Mouse (Mus musculus): ENCODE results near the gene Gys2. TPM values are rescaled to one million over a fixed set of nuclear protein-coding genes. Genes with fewer than 3 reads are reported as not detected.
"Not testable (repeated sequence)": the region's sequence is repeated elsewhere in the genome, so short reads cannot be mapped to it uniquely, and the experiment has no call there.

The Gys2 gene
- polyA plus RNA-seq, 1 experiment from 2014 or later, result 0.09 TPM

DNA sequence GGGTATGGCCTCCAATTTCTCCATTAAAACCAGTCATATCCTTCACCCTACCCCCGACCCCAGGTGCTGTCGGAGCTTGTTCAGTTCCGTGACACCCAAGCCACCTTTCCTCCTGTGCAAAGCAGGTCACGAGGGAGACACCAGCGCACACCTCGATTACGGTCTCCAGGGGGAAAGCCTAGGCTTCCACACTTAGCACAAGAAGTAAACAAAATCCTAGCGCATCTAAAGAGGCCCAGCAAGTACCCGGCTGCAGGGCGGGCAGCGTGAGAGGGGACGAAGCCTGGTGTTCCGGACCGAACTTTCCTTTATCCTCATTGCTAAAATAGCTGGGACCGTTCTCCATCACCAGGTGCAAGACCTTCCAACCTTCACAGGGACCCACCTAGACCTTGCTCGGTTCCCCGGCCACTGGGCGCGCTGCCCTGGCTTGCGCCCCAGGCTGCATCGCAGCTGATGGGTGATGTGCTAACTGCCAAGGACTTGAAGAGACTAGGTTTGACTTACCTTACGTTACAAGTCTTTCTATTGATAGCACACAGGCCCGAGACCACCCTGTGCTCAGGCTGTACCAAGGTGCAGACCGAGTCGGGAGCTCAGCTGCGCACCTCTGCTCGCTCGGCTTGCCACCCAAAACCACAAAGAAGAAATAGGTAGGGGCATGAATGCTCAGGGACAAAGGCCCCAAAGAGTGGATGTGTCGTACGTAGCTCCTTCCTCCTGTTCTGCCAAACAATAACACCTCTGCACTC lies 34.3 kb upstream of the Gys2 start:
- H3K4me1 ChIP-seq (ENCODE audit: control insufficient read depth, insufficient read depth, low read length), result peaks cover 22% of the 10 kb centered on the region
- H3K4me3 ChIP-seq (ENCODE audit: low read depth, low read length), result peak overlapping the region; percentile 78
- peak overlapping the region; percentile 81 for H3K9ac ChIP-seq (ENCODE audit: low read depth, low read length)
- H3K27me3 ChIP-seq (ENCODE audit: control insufficient read depth, insufficient read depth, low read depth, low read length), result peaks cover 9% of the 10 kb centered on the region
- H3K4me2 ChIP-seq (ENCODE audit: low read length), result peak overlapping the region; percentile 84
- 1% methylated on average over 30 of the region's 30 CpGs for WGBS
- no peaks in the 10 kb centered on the region for H3K9me3 ChIP-seq (replicated peaks; ENCODE audit: control insufficient read depth, low read length, poor library complexity, severe bottlenecking)
- ATAC-seq, result peak; percentile 78
- no peaks in the 10 kb centered on the region for H3K36me3 ChIP-seq (ENCODE audit: control insufficient read depth, insufficient read depth, low read length)
- H3K27ac ChIP-seq (ENCODE audit: low read length), result peak overlapping the region; percentile 76

DNA sequence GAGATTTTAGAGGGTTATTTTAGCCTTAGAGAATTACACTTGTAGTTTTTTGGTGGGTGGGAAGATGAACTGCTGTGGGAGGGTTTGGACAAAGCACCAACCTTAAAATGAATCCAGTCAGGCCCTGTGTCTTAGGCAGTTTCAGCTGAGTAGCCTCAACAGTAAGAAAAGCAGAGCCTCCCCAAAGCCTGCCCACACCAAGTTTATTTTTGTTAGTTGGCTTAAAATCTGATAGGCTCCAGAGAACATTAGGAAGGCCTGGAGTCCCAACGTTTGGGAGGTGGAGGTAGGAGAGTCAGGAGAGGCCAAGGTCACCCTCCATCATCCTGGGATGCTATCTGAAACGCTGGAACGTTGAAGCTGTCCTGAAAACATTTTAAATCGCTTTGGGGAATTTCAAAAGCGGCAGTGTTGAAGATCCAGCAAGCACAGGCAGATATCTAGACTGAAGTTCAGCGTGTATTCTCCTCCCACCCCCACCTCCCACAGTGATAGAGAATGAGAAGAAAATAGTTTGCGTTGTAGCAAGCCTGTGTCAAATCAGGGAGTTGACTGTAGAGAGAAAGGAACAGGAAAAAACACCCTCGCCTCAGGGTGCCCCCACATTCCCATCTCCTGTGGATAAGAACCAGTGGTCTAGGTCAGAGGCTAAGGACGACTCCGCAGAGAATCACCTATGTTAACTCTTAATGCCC lies 33.6 kb upstream of the Gys2 start:
- 0 out of 2 replicates have a peak, but pooled peaks cover 1% of the 10 kb centered on the region for H3K36me3 ChIP-seq (ENCODE audit: control insufficient read depth, insufficient read depth, low read length)
- no peak; the same call in 1 of the 2 replicates for ATAC-seq
- peaks cover 8% of the 10 kb centered on the region for H3K27me3 ChIP-seq (ENCODE audit: control insufficient read depth, insufficient read depth, low read depth, low read length)
- H3K9me3 ChIP-seq (replicated peaks; ENCODE audit: control insufficient read depth, low read length, poor library complexity, severe bottlenecking), result no peaks in the 10 kb centered on the region
- 5% methylated on average over 10 of the region's 10 CpGs for WGBS
- peak overlapping the region; percentile 81 for H3K9ac ChIP-seq (ENCODE audit: low read depth, low read length)
- H3K4me2 ChIP-seq (ENCODE audit: low read length), result peak overlapping the region; percentile 84
- H3K4me3 ChIP-seq (ENCODE audit: low read depth, low read length), result peak overlapping the region; percentile 78
- H3K27ac ChIP-seq (ENCODE audit: low read length), result no peak overlapping the region; the same call in 1 of the 2 replicates
- H3K4me1 ChIP-seq (ENCODE audit: control insufficient read depth, insufficient read depth, low read length), result peaks cover 22% of the 10 kb centered on the region

DNA sequence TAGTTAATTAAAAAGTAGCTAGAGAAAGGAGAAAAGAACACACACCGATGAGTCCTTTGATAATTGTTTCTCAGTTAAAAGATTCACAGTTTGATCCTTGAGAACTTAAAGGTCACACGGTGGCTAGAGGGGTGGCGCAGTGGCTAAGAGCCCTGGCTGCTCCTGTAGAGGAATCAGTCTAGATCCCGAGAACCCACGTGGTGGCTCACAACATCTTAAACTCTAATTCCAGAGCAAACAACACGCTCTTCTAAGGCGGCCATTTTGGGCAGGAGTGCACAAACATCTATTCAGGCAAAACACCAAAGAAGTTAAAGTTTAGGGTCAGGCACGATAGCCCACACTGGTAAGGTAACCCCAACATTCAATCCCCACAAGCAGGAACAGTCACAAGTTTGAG lies 30.7 kb upstream of the Gys2 start:
- Histone ChIP-seq H3K27ac (ENCODE audit: low read length) (no peak overlapping the region), H3K4me3 (ENCODE audit: low read depth, low read length) (no peak overlapping the region), H3K4me2 (ENCODE audit: low read length) (no peak overlapping the region), H3K4me1 (ENCODE audit: control insufficient read depth, insufficient read depth, low read length) (peaks cover 22% of the 10 kb centered on the region), H3K36me3 (ENCODE audit: control insufficient read depth, insufficient read depth, low read length) (peaks cover 15% of the 10 kb centered on the region), H3K9ac (ENCODE audit: low read depth, low read length) (no peak overlapping the region), H3K9me3 (replicated peaks; ENCODE audit: control insufficient read depth, low read length, poor library complexity, severe bottlenecking) (no peaks in the 10 kb centered on the region), H3K27me3 (ENCODE audit: control insufficient read depth, insufficient read depth, low read depth, low read length) (no peaks in the 10 kb centered on the region)
- ATAC-seq, result no peak
- WGBS, result 78% methylated on average over 8 of the region's 8 CpGs

DNA sequence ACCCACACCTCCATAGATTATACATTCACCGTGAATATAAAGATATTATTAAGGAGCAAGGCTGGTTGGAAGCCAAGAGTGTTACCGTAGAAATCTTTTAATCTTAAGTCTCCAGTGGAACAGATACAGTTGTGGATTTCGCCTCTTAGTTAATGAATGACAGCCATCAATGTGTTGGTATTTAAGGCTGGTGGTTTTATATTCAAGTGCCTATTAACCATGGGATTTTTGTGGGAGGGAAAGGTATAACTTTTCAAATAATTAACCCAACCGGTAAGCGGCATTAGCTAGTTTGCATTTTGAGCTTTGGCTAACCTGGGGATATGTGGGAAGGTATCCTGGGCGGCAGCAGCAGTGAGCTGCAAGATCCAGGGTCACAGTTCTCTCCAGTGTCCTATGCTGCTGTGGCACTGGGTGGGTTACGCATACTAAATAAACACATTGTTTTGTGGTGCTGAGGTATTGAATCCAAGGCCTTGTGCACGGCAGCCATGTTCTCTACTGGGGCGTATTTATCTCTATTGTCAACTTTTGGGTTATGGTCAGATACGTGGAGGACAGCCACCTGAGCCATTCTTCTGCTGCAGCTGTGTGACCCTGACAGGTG lies 29.7 kb upstream of the Gys2 start:
- 90% methylated on average over 10 of the region's 10 CpGs for WGBS
- no peak for ATAC-seq

DNA sequence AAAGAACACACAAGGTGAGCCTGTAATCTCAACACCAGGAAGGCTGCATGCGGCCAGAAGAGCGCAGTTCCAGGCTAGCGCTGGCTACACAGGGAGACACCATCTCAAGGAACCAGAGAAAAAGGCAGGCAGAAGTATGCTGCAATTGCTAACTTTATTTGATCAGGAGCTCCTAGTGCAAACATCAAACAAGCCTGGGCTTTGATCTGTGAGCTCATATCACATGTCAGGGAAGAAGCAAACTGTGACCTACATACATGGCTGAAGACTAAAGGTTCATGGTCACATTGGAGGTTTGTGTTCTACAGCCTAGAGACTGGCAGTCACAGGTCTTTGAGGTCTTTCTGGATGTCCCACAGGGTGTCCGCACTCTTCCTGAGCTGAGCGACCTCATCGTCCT lies 17.2 kb upstream of the Gys2 start:
- WGBS, result 92% methylated on average over 6 of the region's 6 CpGs
- H3K4me1 ChIP-seq (ENCODE audit: control insufficient read depth, insufficient read depth, low read length); ATAC-seq: not testable (repeated sequence)

More for the DNA sequence above, 29.7 kb upstream of the Gys2 start:
- Histone ChIP-seq H3K27ac (ENCODE audit: low read length) (no peak overlapping the region), H3K36me3 (ENCODE audit: control insufficient read depth, insufficient read depth, low read length) (peaks cover 24% of the 10 kb centered on the region), H3K9ac (ENCODE audit: low read depth, low read length) (no peak overlapping the region), H3K4me2 (ENCODE audit: low read length) (no peak overlapping the region), H3K27me3 (ENCODE audit: control insufficient read depth, insufficient read depth, low read depth, low read length) (no peaks in the 10 kb centered on the region), H3K4me3 (ENCODE audit: low read depth, low read length) (no peak overlapping the region), H3K4me1 (ENCODE audit: control insufficient read depth, insufficient read depth, low read length) (peaks cover 16% of the 10 kb centered on the region), H3K9me3 (replicated peaks; ENCODE audit: control insufficient read depth, low read length, poor library complexity, severe bottlenecking) (no peaks in the 10 kb centered on the region)

DNA sequence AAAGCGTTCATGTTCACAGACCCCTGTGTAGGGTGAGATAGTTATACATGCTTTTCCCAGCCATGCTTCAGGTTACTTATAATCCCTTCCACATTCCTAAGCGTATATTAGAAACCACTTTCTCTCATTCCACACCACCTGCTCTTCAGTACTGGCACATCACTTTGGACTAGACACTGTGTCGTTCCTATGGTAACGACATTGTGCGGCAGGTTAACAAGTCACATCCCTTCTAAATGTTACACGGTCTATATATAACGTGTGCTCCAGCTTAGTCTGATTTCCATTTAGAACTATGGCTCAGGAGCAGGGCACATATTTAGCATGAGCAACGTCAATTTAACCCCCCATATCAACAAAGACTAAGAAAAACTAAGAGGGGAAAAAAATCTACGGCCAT lies 14.7 kb upstream of the Gys2 start:
- no peaks in the 10 kb centered on the region for H3K4me1 ChIP-seq (ENCODE audit: control insufficient read depth, insufficient read depth, low read length)
- ATAC-seq, result no peak
- H3K27me3 ChIP-seq (ENCODE audit: control insufficient read depth, insufficient read depth, low read depth, low read length), result no peaks in the 10 kb centered on the region
- H3K9me3 ChIP-seq (replicated peaks; ENCODE audit: control insufficient read depth, low read length, poor library complexity, severe bottlenecking), result peaks cover 3% of the 10 kb centered on the region; the same call in 1 of the 2 replicates
- WGBS, result 91% methylated on average over 9 of the region's 9 CpGs
- H3K4me3 ChIP-seq (ENCODE audit: low read depth, low read length), result no peak overlapping the region
- H3K36me3 ChIP-seq (ENCODE audit: control insufficient read depth, insufficient read depth, low read length), result peaks cover 37% of the 10 kb centered on the region
- H3K9ac ChIP-seq (ENCODE audit: low read depth, low read length), result no peak overlapping the region
- no peak overlapping the region for H3K4me2 ChIP-seq (ENCODE audit: low read length)
- no peak overlapping the region for H3K27ac ChIP-seq (ENCODE audit: low read length)

More for the DNA sequence above, 17.2 kb upstream of the Gys2 start:
- H3K4me3 ChIP-seq (ENCODE audit: low read depth, low read length); H3K9me3 ChIP-seq (replicated peaks; ENCODE audit: control insufficient read depth, low read length, poor library complexity, severe bottlenecking); H3K27me3 ChIP-seq (ENCODE audit: control insufficient read depth, insufficient read depth, low read depth, low read length); H3K9ac ChIP-seq (ENCODE audit: low read depth, low read length); H3K27ac ChIP-seq (ENCODE audit: low read length); H3K4me2 ChIP-seq (ENCODE audit: low read length): not testable (repeated sequence)
- H3K36me3 ChIP-seq (ENCODE audit: control insufficient read depth, insufficient read depth, low read length), result peaks cover 46% of the 10 kb centered on the region

DNA sequence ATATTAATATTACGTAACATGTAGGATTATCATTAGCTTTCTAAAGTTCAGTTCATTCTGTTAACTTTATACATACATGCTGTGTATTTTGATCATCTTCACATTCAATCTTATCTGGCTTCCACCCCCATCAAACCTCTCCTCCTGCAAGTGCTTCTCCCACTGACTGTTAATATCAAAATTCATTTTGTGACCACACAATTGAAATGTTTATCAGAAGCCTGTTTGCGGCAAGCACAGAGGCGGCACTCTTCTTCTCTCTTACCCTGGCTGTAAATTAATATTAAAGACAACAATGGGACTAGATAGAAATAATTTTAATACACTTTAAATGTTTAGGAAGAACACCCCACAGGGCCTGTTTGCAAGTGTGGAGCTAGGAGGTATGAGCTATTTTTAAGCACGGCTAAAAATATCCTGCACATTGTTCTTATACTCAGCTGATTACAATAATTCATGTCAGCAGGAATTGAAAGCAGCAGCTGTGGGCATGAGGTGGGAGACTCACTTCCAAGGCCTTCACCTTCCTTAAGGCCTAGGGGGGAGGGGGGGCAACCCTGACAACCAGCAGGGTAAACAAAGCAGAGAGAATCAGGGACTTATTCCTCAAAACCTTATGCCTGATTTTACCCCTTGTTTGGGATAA lies 12.7 kb upstream of the Gys2 start:
- Histone ChIP-seq H3K9ac (ENCODE audit: low read depth, low read length) (no peak overlapping the region), H3K36me3 (ENCODE audit: control insufficient read depth, insufficient read depth, low read length) (peaks cover 24% of the 10 kb centered on the region), H3K4me3 (ENCODE audit: low read depth, low read length) (no peak overlapping the region), H3K4me2 (ENCODE audit: low read length) (no peak overlapping the region), H3K9me3 (replicated peaks; ENCODE audit: control insufficient read depth, low read length, poor library complexity, severe bottlenecking) (peaks cover 3% of the 10 kb centered on the region; the same call in 1 of the 2 replicates), H3K27me3 (ENCODE audit: control insufficient read depth, insufficient read depth, low read depth, low read length) (no peaks in the 10 kb centered on the region), H3K4me1 (ENCODE audit: control insufficient read depth, insufficient read depth, low read length) (no peaks in the 10 kb centered on the region), H3K27ac (ENCODE audit: low read length) (no peak overlapping the region)
- ATAC-seq, result no peak
- 94% methylated on average over 4 of the region's 4 CpGs for WGBS

DNA sequence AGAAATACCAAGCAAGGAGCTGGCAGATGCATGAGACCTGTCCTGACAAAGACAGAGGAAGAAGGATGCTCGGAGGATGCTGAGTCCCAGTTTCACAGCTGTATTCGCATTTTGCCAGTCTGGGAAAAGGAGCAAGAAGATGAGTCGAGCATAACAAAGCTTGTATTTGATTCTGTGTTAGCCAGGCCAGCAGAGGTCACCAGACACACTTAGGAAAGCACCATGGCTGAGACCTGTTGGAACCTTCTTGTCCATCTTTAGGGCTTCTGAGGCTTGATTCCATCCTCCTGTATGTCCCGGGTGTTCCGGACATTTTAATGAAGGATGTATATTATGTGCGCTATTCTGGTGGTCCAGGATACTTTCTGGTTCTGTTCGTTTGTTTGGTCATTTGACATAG lies 4.3 kb upstream of the Gys2 start:
- Histone ChIP-seq H3K36me3 (ENCODE audit: control insufficient read depth, insufficient read depth, low read length) (no peaks in the 10 kb centered on the region), H3K4me3 (ENCODE audit: low read depth, low read length) (no peak overlapping the region), H3K27me3 (ENCODE audit: control insufficient read depth, insufficient read depth, low read depth, low read length) (no peaks in the 10 kb centered on the region), H3K4me2 (ENCODE audit: low read length) (no peak overlapping the region), H3K4me1 (ENCODE audit: control insufficient read depth, insufficient read depth, low read length) (no peaks in the 10 kb centered on the region), H3K27ac (ENCODE audit: low read length) (no peak overlapping the region), H3K9ac (ENCODE audit: low read depth, low read length) (no peak overlapping the region), H3K9me3 (replicated peaks; ENCODE audit: control insufficient read depth, low read length, poor library complexity, severe bottlenecking) (no peaks in the 10 kb centered on the region)
- WGBS, result 77% methylated on average over 7 of the region's 7 CpGs
- ATAC-seq, result no peak

Measured in midbrain, embryonic 16.5 days (tissue).